Mouse (Mus musculus): ENCODE data around the gene Tnc.
"Not testable (repeated sequence)": the region's sequence is repeated elsewhere in the genome, so short reads cannot be mapped to it uniquely, and the experiment has no call there.

Gene Tnc

DNA sequence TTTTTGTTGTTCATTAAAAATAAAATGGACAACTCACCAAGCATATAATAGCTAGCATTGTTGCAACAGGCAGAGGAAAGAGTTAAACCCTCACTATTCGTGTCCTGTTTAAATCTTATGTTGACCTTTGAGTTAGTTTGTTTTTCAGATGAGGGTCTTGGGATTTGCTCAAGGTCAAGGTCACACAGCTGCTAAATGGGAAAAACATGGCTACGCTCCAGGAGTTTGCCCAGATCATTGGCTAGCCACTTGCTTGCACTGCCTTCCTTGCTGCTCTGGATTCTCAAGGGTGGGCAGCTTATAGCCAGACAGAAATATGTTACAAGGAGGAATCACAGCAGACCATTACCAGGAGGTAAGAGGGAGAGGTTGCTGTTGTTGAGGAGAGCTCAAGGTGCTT is 67.2 kb downstream of the Tnc start:
- TF ChIP-seq POU5F1 (IDR thresholded peaks at IDR 0.05; ENCODE audit: borderline replicate concordance, low read length) (no peak), CTCF (conservative IDR thresholded peaks at IDR 0.05; ENCODE audit: low read length) (no peak), NANOG (IDR thresholded peaks at IDR 0.05; ENCODE audit: borderline replicate concordance, low read length) (no peak)
- Histone ChIP-seq H3K4me3 (replicated peaks; ENCODE audit: low read length) (no peak overlapping the region), H3K36me3 (ENCODE audit: insufficient read depth, low read length) (no peaks in the 10 kb centered on the region), H3K4me1 (replicated peaks; ENCODE audit: low read depth, low read length) (no peaks in the 10 kb centered on the region), H3K9me3 (ENCODE audit: low read length) (peaks cover 6% of the 10 kb centered on the region), H3K27me3 (ENCODE audit: insufficient read depth, low read length) (no peaks in the 10 kb centered on the region)

DNA sequence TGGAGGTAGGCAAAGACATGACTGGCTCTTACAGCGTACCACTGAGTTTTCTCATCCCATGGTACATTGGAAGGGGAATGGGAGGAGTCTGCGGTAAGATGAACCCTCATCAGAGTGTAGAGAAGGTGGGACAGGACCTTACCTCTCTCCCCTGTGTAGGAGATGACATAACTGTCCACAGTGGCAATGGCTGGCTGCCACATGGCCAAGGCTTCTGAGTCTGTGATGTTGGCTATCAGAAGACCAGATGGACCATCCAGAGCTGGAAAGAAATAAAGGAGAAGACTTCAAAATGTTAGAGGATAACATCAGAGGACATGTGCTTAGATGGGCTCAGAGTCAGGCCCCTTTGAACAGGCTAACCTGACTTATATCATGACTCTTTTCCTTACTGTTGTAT is 74.3 kb downstream of the Tnc start:
- no peaks in the 10 kb centered on the region for H3K27me3 ChIP-seq (ENCODE audit: insufficient read depth, low read length)
- no peak overlapping the region for H3K4me3 ChIP-seq (replicated peaks; ENCODE audit: low read length)
- TF ChIP-seq CTCF (conservative IDR thresholded peaks at IDR 0.05; ENCODE audit: low read length) (no peak), POU5F1 (IDR thresholded peaks at IDR 0.05; ENCODE audit: borderline replicate concordance, low read length) (no peak), NANOG (IDR thresholded peaks at IDR 0.05; ENCODE audit: borderline replicate concordance, low read length) (no peak)
- peaks cover 22% of the 10 kb centered on the region for H3K9me3 ChIP-seq (ENCODE audit: low read length)
- no peaks in the 10 kb centered on the region for H3K36me3 ChIP-seq (ENCODE audit: insufficient read depth, low read length)
- no peaks in the 10 kb centered on the region for H3K4me1 ChIP-seq (replicated peaks; ENCODE audit: low read depth, low read length)

DNA sequence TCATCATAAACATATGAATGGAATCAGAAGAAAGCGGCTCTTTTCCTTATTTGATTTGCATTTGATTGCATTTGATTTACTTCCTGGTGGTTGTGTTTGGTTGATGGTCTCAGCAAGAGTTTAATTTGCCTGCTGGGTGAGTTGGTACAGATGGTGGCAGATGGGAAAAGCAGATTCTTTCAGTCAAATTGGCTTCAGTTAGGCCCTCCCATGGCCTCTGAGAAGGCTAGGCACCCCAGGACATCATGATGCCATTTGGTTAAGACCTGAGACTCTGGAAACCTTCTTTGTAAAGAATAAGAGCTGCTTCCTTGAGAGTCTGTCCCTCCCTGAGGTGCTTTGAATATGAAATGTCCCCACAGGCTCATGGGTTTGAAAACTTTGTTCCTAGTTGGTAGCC is 75.1 kb downstream of the Tnc start:
- TF ChIP-seq CTCF (conservative IDR thresholded peaks at IDR 0.05; ENCODE audit: low read length) = no peak
- 0 out of 2 replicates have a peak, but pooled peaks have one; percentile 29 for TF ChIP-seq NANOG (IDR thresholded peaks at IDR 0.05; ENCODE audit: borderline replicate concordance, low read length)
- Histone ChIP-seq H3K4me1 (replicated peaks; ENCODE audit: low read depth, low read length) (no peaks in the 10 kb centered on the region), H3K36me3 (ENCODE audit: insufficient read depth, low read length) (no peaks in the 10 kb centered on the region), H3K4me3 (replicated peaks; ENCODE audit: low read length) (no peak overlapping the region), H3K9me3 (ENCODE audit: low read length) (peaks cover 22% of the 10 kb centered on the region), H3K27me3 (ENCODE audit: insufficient read depth, low read length) (no peaks in the 10 kb centered on the region)

DNA sequence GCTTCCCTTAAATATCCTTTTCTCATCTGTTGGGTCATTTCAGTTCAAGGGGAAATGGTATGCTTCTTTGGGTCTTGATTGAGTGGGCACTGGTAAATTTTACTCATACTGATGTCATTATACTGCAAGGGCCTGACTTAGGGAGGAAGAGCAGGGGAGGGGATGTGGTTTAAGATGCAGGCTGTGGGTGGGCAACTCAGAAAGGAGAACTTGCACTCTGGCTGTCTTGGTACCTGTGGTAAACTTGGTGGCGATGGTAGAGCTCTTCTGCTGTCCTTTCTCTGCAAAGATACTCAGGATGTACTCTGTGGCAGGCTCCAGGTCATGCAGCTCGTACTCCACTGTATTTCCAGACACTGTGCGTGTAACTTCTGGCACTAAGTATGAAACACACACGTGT is 75.9 kb downstream of the Tnc start:
- no peaks in the 10 kb centered on the region for H3K36me3 ChIP-seq (ENCODE audit: insufficient read depth, low read length)
- peaks cover 22% of the 10 kb centered on the region for H3K9me3 ChIP-seq (ENCODE audit: low read length)
- no peaks in the 10 kb centered on the region for H3K27me3 ChIP-seq (ENCODE audit: insufficient read depth, low read length)
- H3K4me3 ChIP-seq (replicated peaks; ENCODE audit: low read length) = no peak overlapping the region
- TF ChIP-seq POU5F1 (IDR thresholded peaks at IDR 0.05; ENCODE audit: borderline replicate concordance, low read length) (no peak), NANOG (IDR thresholded peaks at IDR 0.05; ENCODE audit: borderline replicate concordance, low read length) (no peak), CTCF (conservative IDR thresholded peaks at IDR 0.05; ENCODE audit: low read length) (no peak)
- H3K4me1 ChIP-seq (replicated peaks; ENCODE audit: low read depth, low read length) = no peaks in the 10 kb centered on the region

DNA sequence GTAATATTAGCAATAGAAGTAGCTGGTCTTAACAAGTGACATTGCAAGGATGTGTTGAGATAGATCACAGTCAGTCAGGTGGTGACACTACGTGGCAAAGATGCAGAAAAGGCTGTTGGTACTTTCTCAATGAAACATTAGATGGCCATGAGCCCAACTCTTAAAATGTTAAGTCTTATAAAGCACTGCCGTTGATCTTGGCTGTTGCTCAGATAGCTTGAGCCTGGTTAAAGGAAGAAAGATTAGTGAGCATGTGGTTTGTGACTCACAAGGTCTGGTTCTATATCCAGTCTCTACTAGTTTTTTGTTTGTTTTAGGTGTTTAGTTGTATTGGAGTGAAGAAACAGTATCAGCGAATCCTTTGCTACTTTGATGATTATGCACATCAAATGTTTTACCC is 76.9 kb downstream of the Tnc start:
- no peak for TF ChIP-seq NANOG (IDR thresholded peaks at IDR 0.05; ENCODE audit: borderline replicate concordance, low read length)
- no peak for TF ChIP-seq CTCF (conservative IDR thresholded peaks at IDR 0.05; ENCODE audit: low read length)
- no peak for TF ChIP-seq POU5F1 (IDR thresholded peaks at IDR 0.05; ENCODE audit: borderline replicate concordance, low read length)
- Histone ChIP-seq H3K4me3 (replicated peaks; ENCODE audit: low read length) (no peak overlapping the region), H3K27me3 (ENCODE audit: insufficient read depth, low read length) (no peaks in the 10 kb centered on the region), H3K9me3 (ENCODE audit: low read length) (peaks cover 22% of the 10 kb centered on the region), H3K36me3 (ENCODE audit: insufficient read depth, low read length) (no peaks in the 10 kb centered on the region), H3K4me1 (replicated peaks; ENCODE audit: low read depth, low read length) (no peaks in the 10 kb centered on the region)

DNA sequence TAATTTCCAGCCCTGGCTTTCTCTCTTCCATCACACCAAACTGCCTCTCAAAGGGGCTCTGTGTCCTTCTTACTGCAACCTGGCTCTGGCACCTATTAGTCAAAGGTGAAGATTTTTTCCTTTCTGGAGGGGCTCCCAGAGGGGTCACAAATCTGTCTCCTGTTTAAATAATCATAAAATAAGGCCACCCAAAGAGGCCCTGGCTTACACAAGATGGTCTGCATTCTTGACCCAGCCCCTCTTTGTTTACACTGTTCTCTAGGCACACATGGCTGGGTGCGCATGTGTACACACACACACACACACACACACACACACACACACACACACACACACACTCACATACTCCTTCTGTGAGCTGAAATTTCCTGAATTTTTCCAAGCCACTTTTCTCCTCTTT is 83.4 kb downstream of the Tnc start:
- no peaks in the 10 kb centered on the region for H3K27me3 ChIP-seq (ENCODE audit: insufficient read depth, low read length)
- no peaks in the 10 kb centered on the region for H3K4me1 ChIP-seq (replicated peaks; ENCODE audit: low read depth, low read length)
- TF ChIP-seq CTCF (conservative IDR thresholded peaks at IDR 0.05; ENCODE audit: low read length) (no peak), POU5F1 (IDR thresholded peaks at IDR 0.05; ENCODE audit: borderline replicate concordance, low read length) (no peak), NANOG (IDR thresholded peaks at IDR 0.05; ENCODE audit: borderline replicate concordance, low read length) (no peak)
- no peaks in the 10 kb centered on the region for H3K9me3 ChIP-seq (ENCODE audit: low read length)
- H3K4me3 ChIP-seq (replicated peaks; ENCODE audit: low read length) = no peak overlapping the region
- no peaks in the 10 kb centered on the region for H3K36me3 ChIP-seq (ENCODE audit: insufficient read depth, low read length)

DNA sequence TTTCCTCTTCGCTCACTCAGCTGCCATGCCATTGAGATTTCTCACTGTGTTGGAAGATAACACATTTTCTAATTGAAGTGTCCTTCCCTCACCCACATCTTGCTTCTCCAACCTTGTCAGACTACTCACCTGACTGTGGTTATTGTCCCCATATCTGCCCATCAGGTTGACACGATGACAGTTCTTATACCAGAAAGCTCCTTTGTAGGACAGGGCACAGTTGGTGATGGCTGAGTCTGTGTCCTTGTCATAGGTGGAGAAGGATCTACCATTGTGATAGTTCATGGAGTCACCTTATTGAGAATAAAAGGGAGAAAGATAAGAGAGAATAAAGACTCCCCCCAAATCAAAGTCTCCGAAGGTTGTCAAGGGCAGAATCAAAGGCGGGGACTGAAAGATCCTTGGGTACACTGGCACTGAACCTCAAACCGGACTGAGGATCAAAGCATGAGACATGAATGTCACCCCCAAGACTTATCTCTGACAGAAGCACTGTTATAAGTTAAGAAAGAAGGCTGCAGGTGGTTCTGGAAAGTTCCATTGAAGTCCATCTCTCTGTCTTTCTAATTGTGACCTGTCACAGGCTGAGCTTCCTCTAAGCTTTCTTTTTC is 84.9 kb downstream of the Tnc start:
- Histone ChIP-seq H3K9me3 (ENCODE audit: low read length) (no peaks in the 10 kb centered on the region), H3K36me3 (ENCODE audit: insufficient read depth, low read length) (no peaks in the 10 kb centered on the region), H3K27me3 (ENCODE audit: insufficient read depth, low read length) (no peaks in the 10 kb centered on the region), H3K4me3 (replicated peaks; ENCODE audit: low read length) (no peak overlapping the region), H3K4me1 (replicated peaks; ENCODE audit: low read depth, low read length) (no peaks in the 10 kb centered on the region)
- TF ChIP-seq POU5F1 (IDR thresholded peaks at IDR 0.05; ENCODE audit: borderline replicate concordance, low read length) (no peak), NANOG (IDR thresholded peaks at IDR 0.05; ENCODE audit: borderline replicate concordance, low read length) (no peak), CTCF (conservative IDR thresholded peaks at IDR 0.05; ENCODE audit: low read length) (no peak)

DNA sequence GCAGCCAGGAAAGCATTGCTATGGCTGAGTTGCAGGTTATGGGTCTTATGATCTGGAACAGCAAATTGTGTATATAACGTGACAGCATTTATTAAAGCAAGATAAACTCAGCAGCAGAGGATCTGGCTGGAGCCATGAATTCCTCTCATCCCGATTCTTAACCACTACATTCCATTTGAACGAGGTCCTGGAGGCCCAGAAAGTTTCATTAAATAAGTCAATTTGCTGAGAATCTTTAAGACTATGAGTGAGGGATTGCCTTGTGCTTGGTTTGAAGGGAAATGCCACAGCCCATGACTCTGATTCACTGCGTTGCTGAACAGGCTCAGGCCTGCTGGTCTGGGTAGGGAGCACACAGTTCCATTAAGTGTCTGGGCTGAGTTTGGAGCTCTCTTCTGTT is 88.2 kb downstream of the Tnc start:
- TF ChIP-seq NANOG (IDR thresholded peaks at IDR 0.05; ENCODE audit: borderline replicate concordance, low read length) = no peak
- TF ChIP-seq POU5F1 (IDR thresholded peaks at IDR 0.05; ENCODE audit: borderline replicate concordance, low read length) = no peak
- no peak for TF ChIP-seq CTCF (conservative IDR thresholded peaks at IDR 0.05; ENCODE audit: low read length)
- no peaks in the 10 kb centered on the region for H3K27me3 ChIP-seq (ENCODE audit: insufficient read depth, low read length)

DNA sequence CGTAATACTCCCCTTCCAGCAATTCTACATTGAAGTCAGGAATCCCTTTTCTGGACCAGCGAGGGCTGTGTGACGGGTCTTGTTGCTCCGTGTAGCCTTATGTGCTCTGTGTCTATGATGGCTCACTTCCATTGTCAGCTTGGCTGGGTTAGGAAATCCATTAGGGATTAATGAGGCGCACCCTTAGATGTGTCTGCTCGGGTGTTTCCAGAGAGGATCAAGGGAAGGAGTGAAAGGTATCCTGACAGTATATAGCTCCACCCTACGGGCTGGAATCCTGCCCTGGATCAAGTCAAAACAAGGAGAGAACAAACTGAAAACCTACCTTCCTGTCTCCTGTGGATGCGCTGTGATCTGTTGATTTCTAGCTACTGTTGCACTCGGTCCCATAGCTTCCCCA is 96.8 kb downstream of the Tnc start:
- H3K4me3 ChIP-seq (replicated peaks; ENCODE audit: low read length) = no peak overlapping the region

More for the DNA sequence above, 88.2 kb downstream of the Tnc start:
- Histone ChIP-seq H3K4me1 (replicated peaks; ENCODE audit: low read depth, low read length) (no peaks in the 10 kb centered on the region), H3K36me3 (ENCODE audit: insufficient read depth, low read length) (no peaks in the 10 kb centered on the region), H3K4me3 (replicated peaks; ENCODE audit: low read length) (no peak overlapping the region), H3K9me3 (ENCODE audit: low read length) (peaks cover 16% of the 10 kb centered on the region)

DNA sequence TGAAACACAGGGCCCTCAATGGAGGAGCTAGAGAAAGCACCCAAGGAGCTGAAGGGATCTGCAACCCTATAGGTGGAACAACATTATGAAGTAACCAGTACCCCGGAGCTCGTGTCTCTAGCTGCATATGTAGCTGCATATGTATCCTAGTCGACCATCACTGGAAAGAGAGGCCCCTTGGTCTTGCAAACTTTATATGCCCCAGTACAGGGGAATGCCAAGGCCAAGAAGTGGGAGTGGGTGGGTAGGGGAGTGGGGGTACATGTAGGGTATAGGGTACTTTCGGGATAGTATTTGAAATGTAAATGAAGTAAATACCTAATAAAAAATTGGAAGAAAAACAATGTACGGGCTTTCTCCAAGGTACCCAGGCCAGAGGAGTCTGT is 98.1 kb downstream of the Tnc start:
- H3K36me3 ChIP-seq (ENCODE audit: insufficient read depth, low read length); H3K4me3 ChIP-seq (replicated peaks; ENCODE audit: low read length); H3K4me1 ChIP-seq (replicated peaks; ENCODE audit: low read depth, low read length); H3K9me3 ChIP-seq (ENCODE audit: low read length); H3K27me3 ChIP-seq (ENCODE audit: insufficient read depth, low read length): not testable (repeated sequence)

More for the DNA sequence above, 96.8 kb downstream of the Tnc start:
- Histone ChIP-seq H3K27me3 (ENCODE audit: insufficient read depth, low read length) (no peaks in the 10 kb centered on the region), H3K36me3 (ENCODE audit: insufficient read depth, low read length) (no peaks in the 10 kb centered on the region), H3K9me3 (ENCODE audit: low read length) (peaks cover 11% of the 10 kb centered on the region), H3K4me1 (replicated peaks; ENCODE audit: low read depth, low read length) (no peaks in the 10 kb centered on the region)
- TF ChIP-seq CTCF (conservative IDR thresholded peaks at IDR 0.05; ENCODE audit: low read length) (no peak), POU5F1 (IDR thresholded peaks at IDR 0.05; ENCODE audit: borderline replicate concordance, low read length) (no peak), NANOG (IDR thresholded peaks at IDR 0.05; ENCODE audit: borderline replicate concordance, low read length) (no peak)

All from E14TG2a.4 (cell line).